Mouse (Mus musculus): ENCODE results near the gene Guca1a.

- TF ChIP-seq CTCF (IDR thresholded peaks at IDR 0.05; ENCODE audit: low read depth) (no peak), EP300 (optimal IDR thresholded peaks at IDR 0.05) (no peak)
Measured at GRCm38 (mm10) chr17:47369087-47369443, 31.3 kb downstream of the Guca1a start.

All from stomach, postnatal 0 days (tissue).